Mouse (Mus musculus) embryonic facial prominence, embryonic 14.5 days (tissue): ENCODE measurements around the gene Pbx3. TPM values are rescaled to one million over a fixed set of nuclear protein-coding genes. Genes with fewer than 3 reads are reported as not detected.

ENCODE experiments used
- ATAC-seq: fragments of 200-750 bp; cut with Nextera tagmentation; 2 replicates; pipeline ENCODE4 v1.8.0; 2017; ENCODE audit warnings: low read depth, moderate number of reproducible peaks, moderate TSS enrichment
- DNase-seq: peaks from one replicate; pipeline ENCODE4 v3.0.0-alpha.2; 2015; ENCODE audit warnings: low spot score
- H3K27ac ChIP-seq: fragments of 300-500 bp; sonication (generic); replicated peaks from 2 replicates; pipeline ENCODE4 v1.5.1; 2014; ENCODE audit warnings: low read depth, mild to moderate bottlenecking, low read length, moderate library complexity
- H3K27me3 ChIP-seq: fragments of 300-500 bp; sonication (generic); replicated peaks from 2 replicates; pipeline ENCODE4 v1.6.1; 2014; ENCODE audit warnings: low read length; ENCODE audit not compliant: control insufficient read depth, insufficient read depth
- H3K36me3 ChIP-seq: fragments of 300-500 bp; sonication (generic); 2 replicates; pipeline ENCODE4 v1.6.1; 2014; ENCODE audit warnings: low read length, mixed read lengths; ENCODE audit not compliant: control insufficient read depth, insufficient read depth
- H3K4me1 ChIP-seq: fragments of 300-500 bp; sonication (generic); 2 replicates; pipeline ENCODE4 v1.6.1; 2014; ENCODE audit warnings: antibody characterized with exemption, low read length; ENCODE audit not compliant: control insufficient read depth, insufficient read depth
- H3K4me2 ChIP-seq: fragments of 300-500 bp; sonication (generic); 2 replicates; pipeline ENCODE4 v1.6.1; 2014; ENCODE audit warnings: low read depth, mild to moderate bottlenecking, low read length, moderate library complexity, mixed read lengths
- H3K4me3 ChIP-seq: fragments of 300-500 bp; sonication (generic); 2 replicates; pipeline ENCODE4 v1.5.1; 2014; ENCODE audit warnings: low read depth, mild to moderate bottlenecking, low read length
- H3K9ac ChIP-seq: fragments of 300-500 bp; sonication (generic); 2 replicates; pipeline ENCODE4 v1.6.1; 2014; ENCODE audit warnings: low read depth, mild to moderate bottlenecking, low read length, moderate library complexity, mixed read lengths
- H3K9me3 ChIP-seq: fragments of 300-500 bp; sonication (generic); 2 replicates; pipeline ENCODE4 v1.6.1; 2016; ENCODE audit warnings: low read length; ENCODE audit not compliant: control insufficient read depth
- WGBS: fragments of 180-500 bp; shearing (Covaris S2); extraction: QIAGEN DNeasy Blood & Tissue Kit; methylation state at CpG from one replicate; pipeline ENCODE4 v1.1.7; 2014; 5-methylcytosine and 5-hydroxymethylcytosine counted together
- polyA plus RNA-seq: library from polyadenylated mRNA; unstranded; fragments of >200 nt; fragmentation: Nextera tagmentation; extraction: Ambion mirVana; gene quantifications from 2 replicates; pipeline ENCODE4 v1.2.1, GENCODE M21; 2014

Pbx3 gene
- polyA plus RNA-seq: 27.1 and 28.3 TPM in 2 replicates

GRCm38 (mm10) chr2:34372305-34373301 is at the start of gene Pbx3:
Gene Pbx3 (minus strand): TSS chr2:34373142.
- peak within 1 kb of the TSS; percentile 97 for H3K27ac ChIP-seq
- DNase-seq (peak; percentile 97), ATAC-seq (peak; percentile 93)
- H3K4me2 ChIP-seq: peak within 1 kb of the TSS; percentile 79
- 0 out of 2 replicates have a peak, but pooled peaks cover 7% of the 10 kb centered on the region for H3K4me1 ChIP-seq
- WGBS: under 1% methylated on average over 42 of the region's 102 CpGs
- H3K27me3 ChIP-seq: no peaks in the 10 kb centered on the region
- peak within 1 kb of the TSS; percentile 95 for H3K4me3 ChIP-seq
- no peaks in the 10 kb centered on the region for H3K36me3 ChIP-seq
- no peaks in the 10 kb centered on the region for H3K9me3 ChIP-seq
- H3K9ac ChIP-seq: peak within 1 kb of the TSS; percentile 95

GRCm38 (mm10) chr2:34420256-34420655 is 47.3 kb upstream of the Pbx3 start:
- Histone ChIP-seq H3K4me3 (no peak overlapping the region), H3K27me3 (no peaks in the 10 kb centered on the region), H3K4me2 (no peak overlapping the region), H3K9ac (no peak overlapping the region), H3K4me1 (no peaks in the 10 kb centered on the region), H3K36me3 (0 out of 2 replicates have a peak, but pooled peaks cover 10% of the 10 kb centered on the region), H3K27ac (no peak overlapping the region), H3K9me3 (no peaks in the 10 kb centered on the region)
- DNase-seq (no peak), ATAC-seq (no peak)
- 47% methylated on average over 1 of the region's 1 CpGs for WGBS

GRCm38 (mm10) chr2:34409741-34410340 is 36.9 kb upstream of the Pbx3 start:
- WGBS: 72% methylated on average over 5 of the region's 5 CpGs

GRCm38 (mm10) chr2:34408341-34408740 is 35.4 kb upstream of the Pbx3 start:
- no peak overlapping the region for H3K4me3 ChIP-seq
- no peak overlapping the region for H3K27ac ChIP-seq
- DNase-seq (no peak), ATAC-seq (no peak)
- H3K9ac ChIP-seq: no peak overlapping the region
- no peaks in the 10 kb centered on the region for H3K9me3 ChIP-seq
- H3K4me1 ChIP-seq: peaks cover 8% of the 10 kb centered on the region
- H3K27me3 ChIP-seq: no peaks in the 10 kb centered on the region
- H3K36me3 ChIP-seq: no peaks in the 10 kb centered on the region
- H3K4me2 ChIP-seq: no peak overlapping the region
- 92% methylated on average over 10 of the region's 10 CpGs for WGBS

More at GRCm38 (mm10) chr2:34409741-34410340, 36.9 kb upstream of the Pbx3 start:
- Histone ChIP-seq H3K4me2 (no peak overlapping the region), H3K27me3 (no peaks in the 10 kb centered on the region), H3K4me1 (peaks cover 8% of the 10 kb centered on the region), H3K36me3 (no peaks in the 10 kb centered on the region), H3K9ac (no peak overlapping the region), H3K4me3 (no peak overlapping the region), H3K27ac (no peak overlapping the region), H3K9me3 (no peaks in the 10 kb centered on the region)
- DNase-seq (peak; percentile 44), ATAC-seq (no peak)

GRCm38 (mm10) chr2:34407596-34407995 is 34.7 kb upstream of the Pbx3 start:
- no peak for ATAC-seq
- peaks cover 8% of the 10 kb centered on the region for H3K4me1 ChIP-seq
- H3K9ac ChIP-seq: peak overlapping the region; percentile 84
- 40% methylated on average over 7 of the region's 7 CpGs for WGBS
- H3K27me3 ChIP-seq: no peaks in the 10 kb centered on the region
- no peak for DNase-seq
- no peaks in the 10 kb centered on the region for H3K9me3 ChIP-seq
- H3K36me3 ChIP-seq: no peaks in the 10 kb centered on the region
- peak overlapping the region; percentile 86 for H3K4me3 ChIP-seq
- no peak overlapping the region for H3K27ac ChIP-seq
- H3K4me2 ChIP-seq: peak overlapping the region; percentile 65

GRCm38 (mm10) chr2:34406601-34407464 is 33.9 kb upstream of the Pbx3 start, which contains the start of gene Mapkap1:
Gene Mapkap1 (plus strand): TSS chr2:34406771.
- peak within 1 kb of the TSS; percentile 86 for H3K4me3 ChIP-seq
- peak; percentile 98 for DNase-seq
- peaks cover 8% of the 10 kb centered on the region for H3K4me1 ChIP-seq
- H3K36me3 ChIP-seq: no peaks in the 10 kb centered on the region
- H3K27me3 ChIP-seq: no peaks in the 10 kb centered on the region
- peak; percentile 99 for ATAC-seq
- no peaks in the 10 kb centered on the region for H3K9me3 ChIP-seq
- peak within 1 kb of the TSS; percentile 65 for H3K4me2 ChIP-seq
- under 1% methylated on average over 37 of the region's 68 CpGs for WGBS
- H3K27ac ChIP-seq: peak within 1 kb of the TSS; percentile 61
- H3K9ac ChIP-seq: peak within 1 kb of the TSS; percentile 84

GRCm38 (mm10) chr2:34399535-34399934 is 26.6 kb upstream of the Pbx3 start:
- Histone ChIP-seq H3K9ac (no peak overlapping the region), H3K27ac (no peak overlapping the region), H3K4me2 (no peak overlapping the region), H3K4me1 (no peaks in the 10 kb centered on the region), H3K36me3 (no peaks in the 10 kb centered on the region), H3K27me3 (no peaks in the 10 kb centered on the region), H3K4me3 (no peak overlapping the region), H3K9me3 (no peaks in the 10 kb centered on the region)
- 58% methylated on average over 4 of the region's 4 CpGs for WGBS
- ATAC-seq (no peak), DNase-seq (no peak)

GRCm38 (mm10) chr2:34378930-34379329 is 6.0 kb upstream of the Pbx3 start:
- Histone ChIP-seq H3K9ac (no peak overlapping the region), H3K4me3 (no peak overlapping the region), H3K36me3 (no peaks in the 10 kb centered on the region), H3K27me3 (no peaks in the 10 kb centered on the region), H3K4me1 (no peaks in the 10 kb centered on the region), H3K4me2 (no peak overlapping the region), H3K27ac (no peak overlapping the region), H3K9me3 (no peaks in the 10 kb centered on the region)
- ATAC-seq: no peak
- DNase-seq: no peak
- WGBS: 86% methylated on average over 2 of the region's 2 CpGs
